Mouse (Mus musculus) bone marrow, adult 2 months (tissue): ENCODE results near the gene Il4i1.

Source experiments
- CTCF ChIP-seq: fragments of 200-500 bp; IDR thresholded peaks from 2 replicates; pipeline ENCODE4 v1.5.1; 2011; ENCODE audit warnings: low read length, control low read depth; ENCODE audit not compliant: control insufficient read depth, insufficient read depth
- POLR2A ChIP-seq: fragments of 200-500 bp; IDR thresholded peaks from 2 replicates; pipeline ENCODE4 v1.6.1; 2011; ENCODE audit warnings: low read depth, mild to moderate bottlenecking, control low read depth, low read length, borderline replicate concordance; ENCODE audit not compliant: control insufficient read depth

DNA sequence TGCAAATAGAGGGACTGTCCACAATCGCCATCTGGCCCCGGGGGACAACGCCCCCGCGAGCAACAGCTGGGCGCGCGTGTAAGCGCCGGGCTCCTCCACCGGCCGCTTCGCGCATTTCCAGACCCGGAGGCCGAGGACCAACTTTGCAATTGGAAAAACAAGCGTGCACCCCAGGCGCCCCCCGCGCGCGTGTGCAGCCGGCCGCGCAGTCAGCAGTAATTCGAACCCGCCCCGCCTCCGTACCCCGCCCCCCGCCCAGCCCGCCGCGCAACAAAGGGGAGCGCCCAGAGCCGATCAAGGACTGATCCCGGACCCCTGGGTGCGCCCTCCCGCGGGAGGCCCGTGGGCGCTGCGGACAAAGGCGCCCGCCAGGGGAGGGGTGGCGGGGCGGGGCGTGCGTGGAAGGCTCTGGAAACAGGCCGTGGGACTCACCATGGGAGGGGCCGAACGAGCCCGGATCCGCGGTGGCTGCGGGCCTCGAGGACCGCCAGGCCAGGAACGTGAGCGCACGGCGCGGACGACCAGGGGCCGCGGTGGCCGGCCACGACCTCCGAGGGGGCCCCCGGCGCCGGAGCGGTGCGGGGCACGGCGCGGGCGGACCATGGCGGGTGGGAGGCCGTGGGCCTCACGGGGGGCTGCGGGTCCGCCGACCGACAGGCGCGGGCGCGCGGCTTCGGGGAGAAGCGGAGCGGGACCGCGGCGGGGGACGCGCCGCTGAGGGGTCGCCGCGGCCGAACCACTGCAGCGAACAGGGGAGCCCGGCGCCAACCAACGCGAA, 52.9 kb downstream of the Il4i1 start:
- TF ChIP-seq CTCF (no peak), POLR2A (no peak)
